Mouse (Mus musculus): ENCODE measurements around the gene Patj. TPM values are rescaled to one million over a fixed set of nuclear protein-coding genes. Genes with fewer than 3 reads are reported as not detected.

The Patj gene
- total RNA-seq (2023): 198 TPM

DNA sequence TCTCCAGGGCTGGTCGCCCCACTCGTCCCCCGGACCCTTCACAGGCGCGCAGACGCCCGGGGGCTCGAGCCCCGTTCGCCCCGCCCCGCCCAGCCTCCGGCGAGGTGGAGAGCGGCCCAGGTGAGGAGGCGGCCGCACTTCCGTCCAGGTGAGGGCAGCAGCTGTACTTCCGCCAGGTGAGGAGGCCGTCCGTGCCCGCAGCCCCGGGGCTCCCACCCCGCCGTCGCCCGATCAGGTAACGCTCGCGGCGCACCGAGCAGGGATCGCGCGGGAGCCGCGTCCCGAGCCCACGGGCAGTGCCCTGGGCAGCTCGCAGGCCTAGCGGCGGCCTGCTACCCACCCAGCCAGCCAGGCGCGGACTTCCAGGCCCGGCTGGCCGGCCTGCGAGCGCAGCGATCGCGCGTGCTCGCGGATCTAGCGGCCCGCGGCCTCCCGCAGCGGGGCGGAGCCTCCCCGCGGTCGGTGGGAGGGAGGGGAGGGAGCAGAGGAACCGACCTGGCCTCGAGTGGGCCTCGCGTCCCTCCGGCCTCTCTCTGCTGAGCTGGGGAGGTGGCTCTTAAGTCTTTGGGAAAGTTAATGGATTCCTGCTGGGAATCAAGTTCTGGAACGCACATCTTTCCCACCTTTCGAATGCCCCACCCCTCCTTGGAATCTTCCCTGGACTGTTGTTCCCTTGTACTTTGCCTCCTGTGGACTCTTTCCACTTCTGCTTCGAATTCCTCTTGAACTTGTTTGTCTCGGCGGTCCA is at the start of gene Patj:
TSS of gene Patj (plus strand) at position 96 of the 748 bp plus-strand sequence.

DNA sequence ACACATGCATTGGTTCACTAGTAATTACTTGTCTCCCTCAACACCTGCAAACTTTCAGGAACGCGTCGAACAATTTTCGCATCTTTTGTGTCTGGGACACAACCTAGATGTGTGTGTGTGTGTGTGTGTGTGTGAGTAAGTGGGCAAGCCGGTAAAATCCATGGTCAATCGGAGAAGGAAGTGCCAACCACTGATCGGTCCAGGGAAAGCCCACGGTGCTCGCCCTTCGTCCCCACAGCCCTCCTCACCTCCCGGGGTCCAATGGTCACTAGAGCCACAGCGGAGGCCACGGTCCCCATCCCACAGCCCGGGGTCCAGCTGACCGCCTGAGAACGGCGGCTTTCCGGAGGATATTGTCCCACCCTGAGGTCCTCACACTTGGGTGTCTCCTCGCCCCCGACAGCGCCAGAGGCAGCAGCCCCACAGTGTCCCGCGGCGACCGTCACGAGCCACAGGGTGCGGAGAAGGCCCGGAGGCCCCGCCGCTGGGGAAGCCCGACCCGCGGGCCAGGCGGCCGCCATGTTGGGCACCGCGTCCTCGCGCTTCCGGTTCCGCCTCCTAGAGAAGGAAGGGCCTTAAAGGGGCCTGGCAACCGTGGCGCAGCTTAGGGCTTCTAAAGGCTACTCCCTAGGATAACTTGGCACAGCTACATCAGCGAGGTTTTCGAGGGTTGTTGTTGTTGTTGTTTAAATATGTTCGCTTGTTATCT is 12.7 kb upstream of the Patj start, which contains the start of gene Tm2d1:
TSS of gene Tm2d1 (minus strand) at position 591 of the 709 bp plus-strand sequence.

DNA sequence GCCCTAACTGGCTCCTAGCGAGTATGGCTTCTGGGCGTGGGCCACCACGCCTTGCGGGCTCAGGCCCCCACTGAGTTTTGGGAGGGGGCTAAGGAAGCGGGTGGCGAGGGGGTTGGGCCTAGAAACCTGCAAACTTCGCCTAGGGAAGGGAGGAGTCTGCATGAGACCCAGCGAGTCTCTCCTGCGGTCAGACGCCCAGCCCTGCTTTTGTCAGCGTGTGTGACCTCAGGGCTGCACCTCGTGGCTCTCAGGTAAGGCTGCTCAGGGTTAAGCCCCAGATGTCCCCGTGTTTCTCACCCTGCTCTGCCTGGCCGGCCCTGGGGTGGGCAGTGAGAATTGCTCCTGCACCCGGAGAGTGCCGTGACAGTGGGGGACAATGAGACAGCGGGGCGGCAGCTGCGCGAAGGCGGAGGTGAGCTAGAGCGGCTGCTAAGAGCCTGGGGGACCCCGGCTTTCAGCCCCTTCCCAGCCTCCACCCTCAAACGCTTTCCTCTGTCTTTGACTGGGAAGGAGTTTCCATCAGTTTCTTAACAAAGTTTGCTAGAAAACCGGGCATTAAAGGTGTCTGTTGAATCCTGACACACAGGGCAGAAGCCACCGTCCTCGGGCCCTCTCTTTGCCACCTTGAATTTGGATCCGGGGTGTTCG is 331.1 kb downstream of the Patj start, which contains the start of gene L1td1:
TSS of gene L1td1 (plus strand) at position 145 of the 648 bp plus-strand sequence.

Other genes starting within 250 kb of the Patj start
- 16.3 TPM for gene Tm2d1, start 12.5 kb upstream of the Patj start, total RNA-seq (2023)

Measured in CD8-positive naive resting alpha-beta T cell, adult 57 days (primary cell).